ENCODE assay signal across 8 mouse cellular contexts in the genomic region with DNA sequence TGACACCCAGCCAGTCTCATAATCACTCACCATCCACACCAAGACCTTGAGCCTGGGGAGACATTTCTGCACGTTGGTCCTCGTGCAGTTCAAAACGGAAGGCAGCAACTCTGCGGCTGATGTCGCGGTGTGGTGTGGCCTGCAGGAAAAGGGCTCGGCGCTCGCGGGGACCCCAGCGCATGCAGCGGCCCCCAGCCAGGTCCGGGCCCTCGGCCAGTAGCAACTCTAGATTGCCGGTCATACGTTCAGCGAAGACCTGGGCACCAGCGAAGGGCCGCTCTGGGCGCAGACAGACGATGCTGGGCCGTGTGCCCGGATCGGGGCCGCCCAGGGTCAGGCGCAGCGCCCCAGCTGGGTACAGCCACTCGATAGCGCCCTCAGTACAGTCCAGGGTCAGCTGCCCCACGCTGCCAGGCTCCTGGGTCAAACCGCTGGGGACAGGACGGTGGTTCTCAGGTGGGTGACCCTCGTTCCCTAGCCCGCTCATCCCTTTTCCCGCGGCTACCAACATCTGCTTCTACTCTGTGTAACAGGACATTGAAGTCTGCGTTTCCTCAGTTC. TPM values are rescaled to one million over a fixed set of nuclear protein-coding genes. Genes with fewer than 3 reads are reported as not detected.
A peak's percentile ranks its signal among the peaks of the same experiment; 100 is the strongest.
DNase-seq lines count a peak whose midpoint lies in the region; ATAC-seq and TF ChIP-seq lines count a peak whose summit lies in the region.

No protein-coding gene starts in this region.

- peaks cover 13% of the 10 kb centered on the region for H3K4me1 ChIP-seq in lung, adult 2 months (ENCODE audit: control insufficient read depth, insufficient read depth, low read length)
- peaks cover 44% of the 10 kb centered on the region for H3K4me1 ChIP-seq in heart, embryonic 13.5 days
- H3K4me1 ChIP-seq in limb, embryonic 10.5 days = peaks cover 62% of the 10 kb centered on the region
- H3K4me1 ChIP-seq in neural tube, embryonic 13.5 days (replicated peaks) = peaks cover 58% of the 10 kb centered on the region

- 2% methylated on average over 37 of the region's 37 CpGs for WGBS in lung, adult 2 months
- WGBS in heart, embryonic 13.5 days = 3% methylated on average over 37 of the region's 37 CpGs
- under 1% methylated on average over 37 of the region's 37 CpGs for WGBS in limb, embryonic 10.5 days
- WGBS in neural tube, embryonic 13.5 days = 1% methylated on average over 37 of the region's 37 CpGs

- TF ChIP-seq CTCF in lung, adult 2 months (IDR thresholded peaks at IDR 0.05; ENCODE audit: insufficient read depth, low read length) = no peak

- TF ChIP-seq POLR2A in lung, adult 2 months (IDR thresholded peaks at IDR 0.05; ENCODE audit: borderline replicate concordance, extremely low read depth, low read depth, low read length) = no peak

- no peaks in the 10 kb centered on the region for H3K36me3 ChIP-seq in heart, embryonic 13.5 days
- peaks cover 27% of the 10 kb centered on the region for H3K36me3 ChIP-seq in limb, embryonic 10.5 days
- no peaks in the 10 kb centered on the region for H3K36me3 ChIP-seq in neural tube, embryonic 13.5 days

- H3K9ac ChIP-seq in heart, embryonic 13.5 days = peak overlapping the region; percentile 85
- peak overlapping the region; percentile 73 for H3K9ac ChIP-seq in neural tube, embryonic 13.5 days

- H3K27me3 ChIP-seq in heart, embryonic 13.5 days (replicated peaks) = no peaks in the 10 kb centered on the region; the same call in 1 of the 2 replicates
- H3K27me3 ChIP-seq in limb, embryonic 10.5 days (ENCODE audit: low read depth, poor library complexity, severe bottlenecking) = peaks cover 2% of the 10 kb centered on the region; the same call in 1 of the 2 replicates
- H3K27me3 ChIP-seq in neural tube, embryonic 13.5 days = no peaks in the 10 kb centered on the region

- no peak overlapping the region for H3K27ac ChIP-seq in heart, embryonic 13.5 days (replicated peaks)
- peak overlapping the region; percentile 91 for H3K27ac ChIP-seq in limb, embryonic 10.5 days
- peak overlapping the region; percentile 81 for H3K27ac ChIP-seq in neural tube, embryonic 13.5 days (replicated peaks)

- peak overlapping the region; percentile 74 for H3K4me3 ChIP-seq in lung, adult 2 months (replicated peaks; ENCODE audit: extremely low read depth, low read depth, low read length)
- H3K4me3 ChIP-seq in heart, embryonic 13.5 days = peak overlapping the region; percentile 77
- H3K4me3 ChIP-seq in limb, embryonic 10.5 days = peak overlapping the region; percentile 87
- H3K4me3 ChIP-seq in neural tube, embryonic 13.5 days = peak overlapping the region; percentile 65

- no peak for ATAC-seq in heart, embryonic 13.5 days (ENCODE audit: extremely low read depth, insufficient number of reproducible peaks, low FRiP score, low TSS enrichment)
- ATAC-seq in neural tube, embryonic 13.5 days (ENCODE audit: low read depth) = no peak

- no peaks in the 10 kb centered on the region for H3K9me3 ChIP-seq in heart, embryonic 13.5 days
- H3K9me3 ChIP-seq in limb, embryonic 10.5 days (replicated peaks) = no peaks in the 10 kb centered on the region
- H3K9me3 ChIP-seq in neural tube, embryonic 13.5 days = no peaks in the 10 kb centered on the region

- DNase-seq in lung, adult 2 months = peak; percentile 33
- DNase-seq in lung, adult 18-20 months = no peak
- peak; percentile 56 for DNase-seq in brain, adult 2 months (ENCODE audit: low read depth, low spot score)
- DNase-seq in limb, embryonic 10.5 days (ENCODE audit: low spot score) = peak; percentile 61
- DNase-seq in embryo, embryonic 10.5 days (ENCODE audit: low spot score) = no peak
- no peak for DNase-seq in urinary bladder, adult 2 months (ENCODE audit: low spot score)

- H3K4me2 ChIP-seq in heart, embryonic 13.5 days = peak overlapping the region; percentile 97
- peak overlapping the region; percentile 92 for H3K4me2 ChIP-seq in neural tube, embryonic 13.5 days

RNA-seq across cellular contexts. Expression of a gene that starts 0.6 kb away (rescaled TPM):
- polyA plus RNA-seq in lung, adult 2 months (2012; rRNA removed) = 40.3 and 44.9 TPM in 2 replicates
- 28.1 and 28.9 TPM in 2 replicates for polyA plus RNA-seq in heart, embryonic 13.5 days (2015; fragmentation: Nextera tagmentation; extraction: Ambion mirVana)
- polyA plus RNA-seq in limb, embryonic 10.5 days (2016; fragmentation: Nextera tagmentation; extraction: Ambion mirVana) = 87.5 and 112 TPM in 2 replicates
- 46.7 and 58.7 TPM in 2 replicates for polyA plus RNA-seq in neural tube, embryonic 13.5 days (2015; fragmentation: Nextera tagmentation; extraction: Ambion mirVana)
- polyA plus RNA-seq in urinary bladder, adult 2 months (2012; rRNA removed) = 15.4 and 16.5 TPM in 2 replicates

RNA-seq across cellular contexts. Expression of a gene that starts 0.8 kb away (rescaled TPM):
- polyA plus RNA-seq in lung, adult 2 months (2012; rRNA removed) = 0.41 TPM in 1 of 2 replicates, not detected in the other
- polyA plus RNA-seq in heart, embryonic 13.5 days (2015; fragmentation: Nextera tagmentation; extraction: Ambion mirVana) = 0.84 TPM in 1 of 2 replicates, not detected in the other
- polyA plus RNA-seq in limb, embryonic 10.5 days (2016; fragmentation: Nextera tagmentation; extraction: Ambion mirVana) = 0.76 TPM in 1 of 2 replicates, not detected in the other
- polyA plus RNA-seq in neural tube, embryonic 13.5 days (2015; fragmentation: Nextera tagmentation; extraction: Ambion mirVana) = 0.66 and 1.9 TPM in 2 replicates
- not detected in 2 replicates for polyA plus RNA-seq in urinary bladder, adult 2 months (2012; rRNA removed)

RNA-seq across cellular contexts. Expression of a gene that starts 3.6 kb away (rescaled TPM):
- 114 and 128 TPM in 2 replicates for polyA plus RNA-seq in lung, adult 2 months (2012; rRNA removed)
- 62.2 and 69.9 TPM in 2 replicates for polyA plus RNA-seq in heart, embryonic 13.5 days (2015; fragmentation: Nextera tagmentation; extraction: Ambion mirVana)
- polyA plus RNA-seq in limb, embryonic 10.5 days (2016; fragmentation: Nextera tagmentation; extraction: Ambion mirVana) = 55.6 and 63.3 TPM in 2 replicates
- polyA plus RNA-seq in neural tube, embryonic 13.5 days (2015; fragmentation: Nextera tagmentation; extraction: Ambion mirVana) = 70.5 and 73.6 TPM in 2 replicates
- 96.2 and 131 TPM in 2 replicates for polyA plus RNA-seq in urinary bladder, adult 2 months (2012; rRNA removed)

RNA-seq across cellular contexts. Expression of a gene that starts 9.9 kb away (rescaled TPM):
- 14.0 and 15.6 TPM in 2 replicates for polyA plus RNA-seq in lung, adult 2 months (2012; rRNA removed)
- polyA plus RNA-seq in heart, embryonic 13.5 days (2015; fragmentation: Nextera tagmentation; extraction: Ambion mirVana) = 0.09 and 0.17 TPM in 2 replicates
- 0.44 and 0.50 TPM in 2 replicates for polyA plus RNA-seq in limb, embryonic 10.5 days (2016; fragmentation: Nextera tagmentation; extraction: Ambion mirVana)
- 0.33 and 0.39 TPM in 2 replicates for polyA plus RNA-seq in neural tube, embryonic 13.5 days (2015; fragmentation: Nextera tagmentation; extraction: Ambion mirVana)
- 0.06 and 0.18 TPM in 2 replicates for polyA plus RNA-seq in urinary bladder, adult 2 months (2012; rRNA removed)

RNA-seq across cellular contexts. Expression of a gene that starts 10.8 kb away (rescaled TPM):
- 48.9 and 56.2 TPM in 2 replicates for polyA plus RNA-seq in lung, adult 2 months (2012; rRNA removed)
- 50.2 and 51.3 TPM in 2 replicates for polyA plus RNA-seq in heart, embryonic 13.5 days (2015; fragmentation: Nextera tagmentation; extraction: Ambion mirVana)
- 59.7 and 80.7 TPM in 2 replicates for polyA plus RNA-seq in limb, embryonic 10.5 days (2016; fragmentation: Nextera tagmentation; extraction: Ambion mirVana)
- 101 and 107 TPM in 2 replicates for polyA plus RNA-seq in neural tube, embryonic 13.5 days (2015; fragmentation: Nextera tagmentation; extraction: Ambion mirVana)
- 47.5 and 66.1 TPM in 2 replicates for polyA plus RNA-seq in urinary bladder, adult 2 months (2012; rRNA removed)

Comparison
In these comparisons a context has a peak if more than half of its experiments do, and no peak if none do; other contexts are left out.
1. DNase-seq: peak in lung, adult 2 months (single experiment), brain, adult 2 months (single experiment) and limb, embryonic 10.5 days (single experiment); none in lung, adult 18-20 months (0 of 2), embryo, embryonic 10.5 days (single experiment) and urinary bladder, adult 2 months (single experiment).
2. Peak in every context shown above with its lines, with median percentiles within 50 percentile points of each other: H3K4me3 ChIP-seq.